Mouse (Mus musculus): Measurements from ENCODE around the gene Pou2f3. TPM values are rescaled to one million over a fixed set of nuclear protein-coding genes. Genes with fewer than 3 reads are reported as not detected.
A peak's percentile ranks its signal among the peaks of the same experiment; 100 is the strongest.

The Pou2f3 gene
- polyA plus RNA-seq, 1 experiment: not detected

DNA sequence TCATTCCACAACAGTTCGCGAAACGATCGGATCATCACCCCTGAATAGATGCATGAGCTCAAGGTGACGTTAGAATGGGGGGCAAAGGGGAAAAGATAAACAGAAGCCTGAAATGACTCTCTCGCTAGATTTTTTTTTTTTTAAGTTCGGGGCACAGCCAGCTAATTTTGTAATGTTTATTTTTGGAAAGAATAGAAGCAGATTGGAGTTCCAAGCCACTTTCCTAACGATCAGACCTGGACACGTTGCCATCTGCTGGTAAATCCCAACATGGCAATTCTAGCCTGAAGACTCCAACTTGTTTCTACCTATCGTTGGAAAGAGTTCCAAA, 103.0 kb downstream of the Pou2f3 start, which contains the start of gene Arhgef12:
Arhgef12 (minus strand) TSS at position 53 of the 331 bp plus-strand sequence.
- peaks cover 40% of the 10 kb centered on the region for H3K4me1 ChIP-seq
- H3K36me3 ChIP-seq (replicated peaks; ENCODE audit: low read length): no peaks in the 10 kb centered on the region
- peaks cover 53% of the 10 kb centered on the region for H3K27me3 ChIP-seq (replicated peaks)
- TF ChIP-seq FLI1 (IDR thresholded peaks at IDR 0.05; ENCODE audit: low read length) (no peak), GATA1 (IDR thresholded peaks at IDR 0.05; ENCODE audit: borderline replicate concordance, low read length) (no peak)
- peaks cover 5% of the 10 kb centered on the region; the same call in 1 of the 2 replicates for H3K9me3 ChIP-seq
- peak within 1 kb of the TSS; percentile 94 for H3K4me3 ChIP-seq (replicated peaks)

DNA sequence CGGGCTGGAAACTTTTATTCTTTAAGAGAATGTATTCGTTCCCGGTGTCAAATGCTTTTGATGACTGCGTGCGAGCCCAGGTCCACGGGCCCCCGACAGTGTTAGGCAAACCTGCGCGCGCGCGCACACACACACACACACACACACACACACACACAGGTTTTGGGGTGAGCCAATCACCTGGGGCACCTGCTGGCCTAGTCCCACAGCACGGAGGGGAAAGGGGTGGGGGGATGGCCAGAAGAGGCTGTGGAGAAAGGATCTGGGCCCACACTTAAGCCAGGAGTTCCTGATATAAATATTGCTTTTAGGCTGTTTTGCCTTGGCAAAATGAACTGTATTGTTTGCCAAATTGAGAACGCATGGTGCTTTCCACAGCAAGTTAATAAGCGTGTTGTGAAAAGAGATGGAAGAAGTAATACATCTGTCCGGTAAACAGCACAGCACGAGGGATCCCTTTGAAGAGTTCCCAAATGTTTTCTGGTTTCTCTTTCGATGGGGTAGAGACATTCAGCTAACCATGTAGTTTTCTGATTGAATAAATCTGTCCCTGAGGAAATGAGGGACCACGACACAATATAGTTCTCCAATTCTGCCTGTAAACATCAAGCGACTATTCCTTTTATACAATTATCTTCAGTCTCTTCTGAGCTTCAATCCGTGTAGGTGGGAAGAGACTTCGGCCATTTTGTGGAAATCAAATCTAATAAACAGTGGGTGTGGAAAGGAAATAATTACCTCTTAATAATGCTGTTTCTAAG, 103.6 kb downstream of the Pou2f3 start:
- Histone ChIP-seq H3K36me3 (replicated peaks; ENCODE audit: low read length) (no peaks in the 10 kb centered on the region), H3K4me3 (replicated peaks) (peak overlapping the region; percentile 94), H3K9me3 (peaks cover 5% of the 10 kb centered on the region; the same call in 1 of the 2 replicates), H3K27me3 (replicated peaks) (peaks cover 48% of the 10 kb centered on the region), H3K4me1 (peaks cover 45% of the 10 kb centered on the region)
- no peak for TF ChIP-seq FLI1 (IDR thresholded peaks at IDR 0.05; ENCODE audit: low read length)

- TF ChIP-seq GATA1 (IDR thresholded peaks at IDR 0.05; ENCODE audit: borderline replicate concordance, low read length) (no peak), FLI1 (IDR thresholded peaks at IDR 0.05; ENCODE audit: low read length) (no peak)
- Histone ChIP-seq H3K4me1 (peaks cover 42% of the 10 kb centered on the region), H3K27me3 (replicated peaks) (peaks cover 40% of the 10 kb centered on the region), H3K36me3 (replicated peaks; ENCODE audit: low read length) (no peaks in the 10 kb centered on the region), H3K9me3 (no peaks in the 10 kb centered on the region), H3K4me3 (replicated peaks) (peak overlapping the region; percentile 94)
Measured at GRCm38 (mm10) chr9:43105664-43106361, 104.4 kb downstream of the Pou2f3 start.

DNA sequence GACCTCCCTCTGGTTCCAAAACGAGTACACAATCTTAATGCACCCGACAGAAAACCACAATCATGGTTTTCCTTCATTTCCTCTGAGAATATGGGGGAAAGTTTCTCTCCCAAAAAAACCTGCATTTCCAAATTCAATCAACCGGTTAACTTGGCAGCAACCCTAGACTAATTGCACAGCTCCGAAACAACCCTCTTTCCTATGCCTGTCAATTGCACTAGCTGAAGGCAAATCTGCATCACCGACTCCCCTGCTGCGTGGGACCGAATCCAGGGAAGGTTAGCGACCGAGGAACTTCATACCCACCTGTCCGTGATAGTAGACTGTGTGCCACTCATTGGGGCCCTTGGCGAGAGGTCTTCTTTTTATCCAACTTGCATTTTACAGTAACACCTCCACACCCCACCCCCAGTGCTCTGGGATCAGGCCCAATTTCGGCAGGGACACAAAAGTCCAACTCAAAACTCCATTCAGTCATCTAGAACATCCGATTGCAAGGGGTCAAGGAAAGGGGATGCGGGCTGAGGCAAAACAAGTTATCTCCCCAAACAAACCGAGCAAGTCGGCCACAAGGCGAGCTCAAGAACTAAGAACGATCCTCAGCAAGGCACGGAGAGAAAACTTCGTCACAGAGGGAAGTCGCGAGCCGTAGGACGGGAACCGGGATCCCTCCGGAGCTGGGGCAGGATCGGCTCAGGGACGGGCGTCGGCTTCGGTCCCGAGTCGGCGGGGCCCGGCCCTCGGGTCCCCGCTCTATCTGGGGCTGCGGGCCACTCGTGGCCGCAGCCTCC, 105.1 kb downstream of the Pou2f3 start:
- no peak for TF ChIP-seq FLI1 (IDR thresholded peaks at IDR 0.05; ENCODE audit: low read length)
- TF ChIP-seq GATA1 (IDR thresholded peaks at IDR 0.05; ENCODE audit: borderline replicate concordance, low read length): no peak
- H3K9me3 ChIP-seq: no peaks in the 10 kb centered on the region
- peaks cover 33% of the 10 kb centered on the region for H3K27me3 ChIP-seq (replicated peaks)
- peak overlapping the region; percentile 94 for H3K4me3 ChIP-seq (replicated peaks)
- peaks cover 44% of the 10 kb centered on the region for H3K4me1 ChIP-seq
- H3K36me3 ChIP-seq (replicated peaks; ENCODE audit: low read length): no peaks in the 10 kb centered on the region

DNA sequence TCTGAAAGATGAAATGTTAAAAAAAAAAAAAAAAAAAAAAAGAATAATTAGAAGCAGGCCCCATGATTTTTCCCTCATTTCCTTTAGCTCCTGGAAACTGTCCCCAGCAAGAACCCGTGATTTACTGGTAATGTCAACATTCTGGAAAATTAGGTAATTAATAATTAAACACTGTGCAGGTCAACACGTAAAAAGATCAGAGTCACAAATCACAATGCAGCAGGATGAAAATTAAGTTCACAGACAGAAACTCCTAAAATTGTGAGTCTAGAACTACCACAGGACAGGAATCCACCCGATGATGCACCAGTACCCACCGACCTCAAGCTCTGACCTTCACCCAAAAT, 105.7 kb downstream of the Pou2f3 start:
- peak overlapping the region; percentile 94 for H3K4me3 ChIP-seq (replicated peaks)

GRCm38 (mm10) chr9:43103675-43104299, 106.4 kb downstream of the Pou2f3 start:
- no peaks in the 10 kb centered on the region for H3K9me3 ChIP-seq
- H3K36me3 ChIP-seq (replicated peaks; ENCODE audit: low read length): no peaks in the 10 kb centered on the region
- TF ChIP-seq FLI1 (IDR thresholded peaks at IDR 0.05; ENCODE audit: low read length): no peak
- no peak for TF ChIP-seq GATA1 (IDR thresholded peaks at IDR 0.05; ENCODE audit: borderline replicate concordance, low read length)
- H3K4me3 ChIP-seq (replicated peaks): peak overlapping the region; percentile 94
- peaks cover 46% of the 10 kb centered on the region for H3K4me1 ChIP-seq
- H3K27me3 ChIP-seq (replicated peaks): peaks cover 29% of the 10 kb centered on the region

More for the DNA sequence above, 105.7 kb downstream of the Pou2f3 start:
- no peaks in the 10 kb centered on the region for H3K36me3 ChIP-seq (replicated peaks; ENCODE audit: low read length)
- TF ChIP-seq FLI1 (IDR thresholded peaks at IDR 0.05; ENCODE audit: low read length) (no peak), GATA1 (IDR thresholded peaks at IDR 0.05; ENCODE audit: borderline replicate concordance, low read length) (no peak)
- peaks cover 32% of the 10 kb centered on the region for H3K27me3 ChIP-seq (replicated peaks)
- H3K4me1 ChIP-seq: peaks cover 44% of the 10 kb centered on the region
- H3K9me3 ChIP-seq: no peaks in the 10 kb centered on the region

GRCm38 (mm10) chr9:43102931-43103330, 107.2 kb downstream of the Pou2f3 start:
- TF ChIP-seq FLI1 (IDR thresholded peaks at IDR 0.05; ENCODE audit: low read length) (no peak), GATA1 (IDR thresholded peaks at IDR 0.05; ENCODE audit: borderline replicate concordance, low read length) (no peak)
- peaks cover 25% of the 10 kb centered on the region for H3K27me3 ChIP-seq (replicated peaks)
- no peaks in the 10 kb centered on the region for H3K36me3 ChIP-seq (replicated peaks; ENCODE audit: low read length)
- H3K9me3 ChIP-seq: no peaks in the 10 kb centered on the region
- H3K4me3 ChIP-seq (replicated peaks): peak overlapping the region; percentile 84
- H3K4me1 ChIP-seq: peaks cover 51% of the 10 kb centered on the region

- H3K4me1 ChIP-seq: peaks cover 57% of the 10 kb centered on the region
- peak overlapping the region; percentile 82 for H3K4me3 ChIP-seq (replicated peaks)
- peaks cover 27% of the 10 kb centered on the region for H3K27me3 ChIP-seq (replicated peaks)
- H3K36me3 ChIP-seq (replicated peaks; ENCODE audit: low read length): no peaks in the 10 kb centered on the region
- 0 out of 2 replicates have a peak, but pooled peaks cover 3% of the 10 kb centered on the region for H3K9me3 ChIP-seq
- TF ChIP-seq FLI1 (IDR thresholded peaks at IDR 0.05; ENCODE audit: low read length) (no peak), GATA1 (IDR thresholded peaks at IDR 0.05; ENCODE audit: borderline replicate concordance, low read length) (no peak)
Measured at GRCm38 (mm10) chr9:43101936-43102595, 108.1 kb downstream of the Pou2f3 start.

- Histone ChIP-seq H3K9me3 (peaks cover 6% of the 10 kb centered on the region; the same call in 1 of the 2 replicates), H3K27me3 (replicated peaks) (peaks cover 26% of the 10 kb centered on the region), H3K36me3 (replicated peaks; ENCODE audit: low read length) (no peaks in the 10 kb centered on the region), H3K4me1 (peaks cover 62% of the 10 kb centered on the region), H3K4me3 (replicated peaks) (peak overlapping the region; percentile 79)
- TF ChIP-seq GATA1 (IDR thresholded peaks at IDR 0.05; ENCODE audit: borderline replicate concordance, low read length) (no peak), FLI1 (IDR thresholded peaks at IDR 0.05; ENCODE audit: low read length) (no peak)
Measured at GRCm38 (mm10) chr9:43098922-43099321, 111.2 kb downstream of the Pou2f3 start.

Data from megakaryocyte, embryonic 14.5 days (primary cell).